ENCODE assay signal across 27 mouse cellular contexts in genomic region chr19:57472169-57472568, GRCm38 (mm10). TPM values are rescaled to one million over a fixed set of nuclear protein-coding genes. Genes with fewer than 3 reads are reported as not detected.
DNase-seq lines count a peak whose midpoint lies in the region; ATAC-seq and TF ChIP-seq lines count a peak whose summit lies in the region.
"Had no signal": no experiment of that assay in that cellular context is flagged by ENCODE, and none has a peak within 500 bp of the region (broad histone marks: within the 10 kb centered on the region; RNA-seq: fewer than 3 reads in every experiment).

No protein-coding gene starts in this region.

- TF ChIP-seq RAD21 in MEL (IDR thresholded peaks at IDR 0.05; ENCODE audit: low read depth, low read length): no peak

- TF ChIP-seq CTCF in MEL (IDR thresholded peaks at IDR 0.05 in 2 of 3, conservative IDR thresholded peaks at IDR 0.05 in 1 of 3; ENCODE audit: control insufficient read depth in 1 of 3, insufficient read depth in 1 of 3, low read depth in 2 of 3, low read length in 3 of 3, poor library complexity in 1 of 3, severe bottlenecking in 1 of 3): no peak

- 57% methylated on average over 15 of the region's 15 CpGs for WGBS in embryonic facial prominence, embryonic 13.5 days
- WGBS in embryonic facial prominence, embryonic 10.5 days: 90% methylated on average over 15 of the region's 15 CpGs
- 47% methylated on average over 15 of the region's 15 CpGs for WGBS in forebrain, embryonic 15.5 days
- 79% methylated on average over 15 of the region's 15 CpGs for WGBS in forebrain, embryonic 11.5 days

- DNase-seq in embryonic facial prominence, embryonic 10.5 days (ENCODE audit: low spot score): no peak
- DNase-seq in forebrain, embryonic 11.5 days (ENCODE audit: low spot score): no peak
- no peak for DNase-seq in MEL (ENCODE audit: low read depth, low spot score)
- no peak for DNase-seq in layer of hippocampus, adult 11-12 months (ENCODE audit: low spot score)
- DNase-seq in Muller cell, postnatal 12 days (ENCODE audit: inconsistent ontology term): no peak
- DNase-seq: adrenal gland, adult 2 months; adrenal gland, postnatal 25 days; cerebellum, adult 11-12 months; cerebellum, adult 8-10 months; cerebellum, postnatal 10 days; cerebellum, postnatal 36 days; embryo, embryonic 11 days; gastrocnemius, postnatal 10 days; gastrocnemius, postnatal 36 days; heart, adult 2 months; heart, postnatal 14 days; heart, postnatal 4 days; kidney, adult 18-20 months had no signal

- no peaks in the 10 kb centered on the region for H3K9me3 ChIP-seq in embryonic facial prominence, embryonic 13.5 days
- 0 out of 2 replicates have a peak, but pooled peaks cover 6% of the 10 kb centered on the region for H3K9me3 ChIP-seq in embryonic facial prominence, embryonic 10.5 days
- H3K9me3 ChIP-seq in forebrain, embryonic 15.5 days: no peaks in the 10 kb centered on the region
- no peaks in the 10 kb centered on the region for H3K9me3 ChIP-seq in forebrain, embryonic 11.5 days (ENCODE audit: control insufficient read depth, low read length)
- no peaks in the 10 kb centered on the region for H3K9me3 ChIP-seq in MEL (replicated peaks; ENCODE audit: insufficient read depth, low read length)
- H3K9me3 ChIP-seq: embryonic facial prominence, embryonic 15.5 days; heart, embryonic 10.5 days; heart, embryonic 13.5 days had no signal

- H3K4me3 ChIP-seq in embryonic facial prominence, embryonic 13.5 days: no peak overlapping the region
- no peak overlapping the region for H3K4me3 ChIP-seq in embryonic facial prominence, embryonic 10.5 days
- H3K4me3 ChIP-seq in forebrain, embryonic 15.5 days: no peak overlapping the region
- H3K4me3 ChIP-seq in forebrain, embryonic 11.5 days (ENCODE audit: low read depth, low read length): no peak overlapping the region
- no peak overlapping the region for H3K4me3 ChIP-seq in MEL (ENCODE audit: control insufficient read depth in 1 of 2, insufficient read depth in 1 of 2, low read depth in 2 of 2, low read length in 2 of 2)
- H3K4me3 ChIP-seq: embryonic facial prominence, embryonic 15.5 days; heart, adult 2 months; heart, embryonic 10.5 days; heart, embryonic 13.5 days had no signal

- peaks cover 39% of the 10 kb centered on the region for H3K36me3 ChIP-seq in embryonic facial prominence, embryonic 13.5 days
- H3K36me3 ChIP-seq in embryonic facial prominence, embryonic 10.5 days (replicated peaks): peaks cover 47% of the 10 kb centered on the region
- H3K36me3 ChIP-seq in forebrain, embryonic 15.5 days: no peaks in the 10 kb centered on the region
- no peaks in the 10 kb centered on the region; the same call in 1 of the 2 replicates for H3K36me3 ChIP-seq in forebrain, embryonic 11.5 days (ENCODE audit: control insufficient read depth, insufficient read depth, low read length)
- H3K36me3 ChIP-seq in MEL (ENCODE audit: control insufficient read depth in 1 of 2, insufficient read depth in 2 of 2, low read length in 2 of 2): peaks cover 6 to 15% of the 10 kb centered on the region in 2 experiments; a peak in 3 of 4 replicates

- H3K4me2 ChIP-seq in embryonic facial prominence, embryonic 13.5 days: no peak overlapping the region
- H3K4me2 ChIP-seq in forebrain, embryonic 15.5 days (replicated peaks): no peak overlapping the region
- no peak overlapping the region for H3K4me2 ChIP-seq in forebrain, embryonic 11.5 days (ENCODE audit: low read depth, low read length, severe bottlenecking)
- H3K4me2 ChIP-seq: embryonic facial prominence, embryonic 15.5 days; hindbrain, embryonic 14.5 days had no signal

- H3K27me3 ChIP-seq in embryonic facial prominence, embryonic 13.5 days: no peaks in the 10 kb centered on the region
- no peaks in the 10 kb centered on the region for H3K27me3 ChIP-seq in embryonic facial prominence, embryonic 10.5 days (replicated peaks; ENCODE audit: low read depth, poor library complexity, severe bottlenecking)
- H3K27me3 ChIP-seq in forebrain, embryonic 15.5 days: no peaks in the 10 kb centered on the region
- no peaks in the 10 kb centered on the region for H3K27me3 ChIP-seq in forebrain, embryonic 11.5 days (ENCODE audit: control insufficient read depth, insufficient read depth, low read length)
- no peaks in the 10 kb centered on the region for H3K27me3 ChIP-seq in MEL (ENCODE audit: control insufficient read depth in 1 of 2, insufficient read depth in 2 of 2, low read length in 2 of 2)
- H3K27me3 ChIP-seq: embryonic facial prominence, embryonic 15.5 days had no signal

- H3K27ac ChIP-seq in embryonic facial prominence, embryonic 13.5 days: peak overlapping the region; percentile 44; the same call in 1 of the 2 replicates
- no peak overlapping the region for H3K27ac ChIP-seq in embryonic facial prominence, embryonic 10.5 days (replicated peaks)
- peak overlapping the region; percentile 58; the same call in 1 of the 2 replicates for H3K27ac ChIP-seq in forebrain, embryonic 15.5 days (replicated peaks)
- no peak overlapping the region for H3K27ac ChIP-seq in forebrain, embryonic 11.5 days (ENCODE audit: low read depth, low read length)
- no peak overlapping the region for H3K27ac ChIP-seq in MEL (ENCODE audit: control insufficient read depth, low read depth, low read length)
- H3K27ac ChIP-seq: heart, adult 2 months; heart, embryonic 13.5 days; hindbrain, embryonic 14.5 days; hindbrain, postnatal 0 days had no signal

- ATAC-seq in embryonic facial prominence, embryonic 13.5 days (ENCODE audit: insufficient number of reproducible peaks, insufficient read depth, low FRiP score, low TSS enrichment, low read depth): 0 out of 2 replicates have a peak, but pooled peaks have one; percentile 52
- ATAC-seq in forebrain, embryonic 15.5 days (replicated peaks): peak; percentile 65
- no peak for ATAC-seq in forebrain, embryonic 11.5 days (replicated peaks; ENCODE audit: low FRiP score)
- ATAC-seq: hindbrain, postnatal 0 days; inflammation-experienced regulatory T-cells, adult 6 months; intestine, embryonic 16.5 days had no signal

- H3K4me1 ChIP-seq in embryonic facial prominence, embryonic 13.5 days: peaks cover 24% of the 10 kb centered on the region
- no peaks in the 10 kb centered on the region for H3K4me1 ChIP-seq in embryonic facial prominence, embryonic 10.5 days
- H3K4me1 ChIP-seq in forebrain, embryonic 15.5 days: peaks cover 13% of the 10 kb centered on the region; the same call in 1 of the 2 replicates
- H3K4me1 ChIP-seq in forebrain, embryonic 11.5 days (replicated peaks; ENCODE audit: control insufficient read depth, insufficient read depth, low read length): no peaks in the 10 kb centered on the region
- peaks cover 9 to 21% of the 10 kb centered on the region in 2 experiments for H3K4me1 ChIP-seq in MEL (ENCODE audit: control insufficient read depth in 1 of 2, insufficient read depth in 2 of 2, low read length in 2 of 2)

- TF ChIP-seq POLR2A in MEL (IDR thresholded peaks at IDR 0.05; ENCODE audit: control insufficient read depth in 1 of 2, insufficient read depth in 1 of 2, low read depth in 1 of 2, low read length in 2 of 2, poor library complexity in 1 of 2): no peak

- H3K9ac ChIP-seq in embryonic facial prominence, embryonic 13.5 days: no peak overlapping the region
- H3K9ac ChIP-seq in forebrain, embryonic 15.5 days (replicated peaks): no peak overlapping the region
- no peak overlapping the region for H3K9ac ChIP-seq in forebrain, embryonic 11.5 days (ENCODE audit: low read length)
- no peak overlapping the region for H3K9ac ChIP-seq in MEL (ENCODE audit: control insufficient read depth, low read depth, low read length, poor library complexity, severe bottlenecking)
- H3K9ac ChIP-seq: embryonic facial prominence, embryonic 15.5 days; heart, embryonic 13.5 days; hindbrain, embryonic 14.5 days had no signal

- no peak for TF ChIP-seq EP300 in MEL (IDR thresholded peaks at IDR 0.05; ENCODE audit: low read depth in 1 of 2, low read length in 2 of 2)

- H3K79me2 ChIP-seq in MEL (ENCODE audit: control insufficient read depth, insufficient read depth, low read length, poor library complexity): no peaks in the 10 kb centered on the region

TF ChIP-seq in MEL, 35 proteins besides CTCF, POLR2A, EP300 and RAD21:
- TF ChIP-seq MAFK (IDR thresholded peaks at IDR 0.05; ENCODE audit: borderline replicate concordance, low read depth, low read length) (peak; percentile 68), GATA1 (IDR thresholded peaks at IDR 0.05; ENCODE audit: low read depth, low read length) (no peak)

RNA-seq across cellular contexts. Expression of gene Trub1, which starts 19.5 kb away (rescaled TPM):
- polyA plus RNA-seq in embryonic facial prominence, embryonic 13.5 days (2015; fragmentation: Nextera tagmentation; extraction: Ambion mirVana): 30.0 and 33.6 TPM in 2 replicates
- 21.7 and 25.6 TPM in 2 replicates for polyA plus RNA-seq in embryonic facial prominence, embryonic 10.5 days (2016; fragmentation: Nextera tagmentation; extraction: Ambion mirVana)
- 16.3 and 17.5 TPM in 2 replicates for polyA plus RNA-seq in forebrain, embryonic 15.5 days (2015; fragmentation: Nextera tagmentation; extraction: Ambion mirVana)
- polyA plus RNA-seq in forebrain, embryonic 11.5 days (2014; fragmentation: Nextera tagmentation; extraction: Ambion mirVana): 16.3 and 22.1 TPM in 2 replicates
- total RNA-seq in MEL (2012; rRNA removed): 31.9 and 41.6 TPM in 2 replicates
- 10 to 100 TPM in 1 of 2 experiments, not detected in 1; 38.2 TPM for polyA plus RNA-seq in MEL (2012; ENCODE audit: insufficient read depth in 1 of 2, insufficient read length in 2 of 2, low read depth in 1 of 2, low replicate concordance in 2 of 2, missing spikeins in 1 of 2)

Comparison
In these comparisons a context has a peak if more than half of its experiments do, and no peak if none do; other contexts are left out.
1. H3K27ac ChIP-seq: peak in embryonic facial prominence, embryonic 13.5 days (single experiment) and forebrain, embryonic 15.5 days (single experiment); none in embryonic facial prominence, embryonic 10.5 days (single experiment), forebrain, embryonic 11.5 days (single experiment) and MEL (single experiment).